Mouse (Mus musculus) C2C12 (cell line): ENCODE results near the gene Fth1.

Source experiments
- CEBPB ChIP-seq: IDR thresholded peaks from one replicate; pipeline ENCODE4 v1.6.1; 2011; ENCODE audit warnings: low read depth, mild to moderate bottlenecking, control low read depth, moderate library complexity
- CTCF ChIP-seq: IDR thresholded peaks from one replicate; pipeline ENCODE4 v1.5.1; 2011; ENCODE audit not compliant: control insufficient read depth, insufficient read depth, insufficient read length
- FOSL1 ChIP-seq: IDR thresholded peaks from one replicate; pipeline ENCODE4 v1.8.0; 2011; ENCODE audit warnings: mild to moderate bottlenecking, low read length; ENCODE audit not compliant: poor library complexity, insufficient read depth, severe bottlenecking
- MAX ChIP-seq: IDR thresholded peaks from one replicate; pipeline ENCODE4 v1.6.1; 2011; ENCODE audit warnings: mild to moderate bottlenecking, control low read depth
- MYOD1 ChIP-seq: IDR thresholded peaks from one replicate; pipeline ENCODE4 v1.6.1; 2011; ENCODE audit warnings: low read depth; ENCODE audit not compliant: control insufficient read depth, insufficient read length
- MYOG ChIP-seq: IDR thresholded peaks from one replicate; pipeline ENCODE4 v1.6.1; 2011; ENCODE audit not compliant: control insufficient read depth, insufficient read length; ENCODE audit errors: extremely low read depth
- USF1 ChIP-seq: IDR thresholded peaks from one replicate; pipeline ENCODE4 v1.6.1; 2011; ENCODE audit warnings: low read depth, mild to moderate bottlenecking, control low read depth, moderate library complexity

DNA sequence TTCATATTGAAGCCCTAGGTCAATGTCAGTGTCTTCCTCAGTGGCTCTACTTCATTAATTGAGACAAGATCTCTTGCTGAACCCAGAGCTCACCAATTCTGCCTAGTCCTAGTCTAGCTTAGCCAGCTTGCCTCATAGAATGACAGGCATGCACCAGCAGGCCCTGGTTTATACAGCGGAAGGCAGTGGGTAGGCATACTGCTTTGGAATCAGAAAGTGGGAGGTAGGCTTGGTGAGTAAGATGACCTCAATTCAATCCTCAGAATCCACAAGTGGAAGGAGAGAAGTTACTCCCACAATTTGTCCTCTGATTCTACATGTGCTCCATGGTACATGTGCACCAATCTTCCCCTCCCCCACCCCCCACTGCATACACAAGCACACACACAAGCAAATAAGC, 23.3 kb downstream of the Fth1 start:
- no peak for TF ChIP-seq CEBPB
- TF ChIP-seq CTCF: no peak
- TF ChIP-seq MAX: no peak
- no peak for TF ChIP-seq MYOD1
- no peak for TF ChIP-seq MYOG
- no peak for TF ChIP-seq USF1
- TF ChIP-seq FOSL1: no peak
